Mouse (Mus musculus) kidney, embryonic 16.5 days (tissue): ENCODE data around the gene Pccb. TPM values are rescaled to one million over a fixed set of nuclear protein-coding genes. Genes with fewer than 3 reads are reported as not detected.

Experiments used
- ATAC-seq: fragments of 200-750 bp; cut with Nextera tagmentation; 2 replicates; pipeline ENCODE4 v1.8.0; 2017; ENCODE audit warnings: moderate TSS enrichment; ENCODE audit not compliant: low FRiP score, low TSS enrichment
- H3K27ac ChIP-seq: fragments of 300-500 bp; sonication (generic); 2 replicates; pipeline ENCODE4 v1.5.1; 2014; ENCODE audit warnings: low read length
- H3K27me3 ChIP-seq: fragments of 300-500 bp; sonication (generic); 2 replicates; pipeline ENCODE4 v1.6.1; 2014; ENCODE audit warnings: low read length, control low read depth, mixed read lengths; ENCODE audit not compliant: insufficient read depth
- H3K36me3 ChIP-seq: fragments of 300-500 bp; sonication (generic); 2 replicates; pipeline ENCODE4 v1.6.1; 2014; ENCODE audit warnings: low read length, control low read depth, mixed read lengths; ENCODE audit not compliant: insufficient read depth
- H3K4me1 ChIP-seq: fragments of 300-500 bp; sonication (generic); 2 replicates; pipeline ENCODE4 v1.6.1; 2014; ENCODE audit warnings: low read length, control low read depth, mixed read lengths; ENCODE audit not compliant: insufficient read depth
- H3K4me2 ChIP-seq: fragments of 300-500 bp; sonication (generic); replicated peaks from 2 replicates; pipeline ENCODE4 v1.6.1; 2014; ENCODE audit warnings: low read depth, low read length
- H3K4me3 ChIP-seq: fragments of 300-500 bp; sonication (generic); 2 replicates; pipeline ENCODE4 v1.5.1; 2014; ENCODE audit warnings: mild to moderate bottlenecking, low read length
- H3K9ac ChIP-seq: fragments of 300-500 bp; sonication (generic); replicated peaks from 2 replicates; pipeline ENCODE4 v1.6.1; 2014; ENCODE audit warnings: low read length
- H3K9me3 ChIP-seq: fragments of 300-500 bp; sonication (generic); 2 replicates; pipeline ENCODE4 v1.6.1; 2016; ENCODE audit warnings: low read length, control low read depth
- WGBS: fragments of 180-500 bp; shearing (Covaris S2); extraction: QIAGEN DNeasy Blood & Tissue Kit; methylation state at CpG from one replicate; pipeline ENCODE4 v1.1.7; 2014; 5-methylcytosine and 5-hydroxymethylcytosine counted together
- polyA plus RNA-seq: library from polyadenylated mRNA; unstranded; fragments of >200 nt; fragmentation: Nextera tagmentation; extraction: Ambion mirVana; gene quantifications from 2 replicates; pipeline ENCODE4 v1.2.1, GENCODE M21; 2015

Pccb gene
- polyA plus RNA-seq, 1 experiment from 2014 or later: 29.9 TPM

GRCm38 (mm10) chr9:100992191-100992590 is 42.5 kb downstream of the Pccb start:
- Histone ChIP-seq H3K9me3 (peaks cover 14% of the 10 kb centered on the region; the same call in 1 of the 2 replicates), H3K27ac (no peak overlapping the region), H3K36me3 (peaks cover 31% of the 10 kb centered on the region), H3K4me3 (no peak overlapping the region), H3K9ac (no peak overlapping the region), H3K4me2 (no peak overlapping the region), H3K4me1 (0 out of 2 replicates have a peak, but pooled peaks cover 5% of the 10 kb centered on the region), H3K27me3 (no peaks in the 10 kb centered on the region)
- 94% methylated on average over 2 of the region's 2 CpGs for WGBS
- no peak for ATAC-seq

- Histone ChIP-seq H3K9me3 (peaks cover 14% of the 10 kb centered on the region; the same call in 1 of the 2 replicates), H3K4me3 (no peak overlapping the region), H3K27ac (no peak overlapping the region), H3K9ac (no peak overlapping the region), H3K27me3 (no peaks in the 10 kb centered on the region), H3K36me3 (peaks cover 31% of the 10 kb centered on the region), H3K4me1 (0 out of 2 replicates have a peak, but pooled peaks cover 5% of the 10 kb centered on the region), H3K4me2 (no peak overlapping the region)
- WGBS: 89% methylated on average over 2 of the region's 2 CpGs
- ATAC-seq: no peak
These were observed 43.4 kb downstream of the Pccb start for GRCm38 (mm10) chr9:100991321-100991720.

- Histone ChIP-seq H3K4me3 (no peak overlapping the region), H3K4me1 (0 out of 2 replicates have a peak, but pooled peaks cover 1% of the 10 kb centered on the region), H3K27me3 (no peaks in the 10 kb centered on the region), H3K9ac (no peak overlapping the region), H3K4me2 (no peak overlapping the region), H3K36me3 (peaks cover 37% of the 10 kb centered on the region), H3K27ac (no peak overlapping the region), H3K9me3 (peaks cover 14% of the 10 kb centered on the region; the same call in 1 of the 2 replicates)
- 80% methylated on average over 5 of the region's 5 CpGs for WGBS
- no peak for ATAC-seq
These were observed 44.1 kb downstream of the Pccb start for GRCm38 (mm10) chr9:100990609-100991008.

- Histone ChIP-seq H3K4me2 (no peak overlapping the region), H3K27me3 (no peaks in the 10 kb centered on the region), H3K36me3 (peaks cover 35% of the 10 kb centered on the region), H3K9ac (no peak overlapping the region), H3K27ac (no peak overlapping the region), H3K4me3 (no peak overlapping the region), H3K4me1 (no peaks in the 10 kb centered on the region), H3K9me3 (peaks cover 9% of the 10 kb centered on the region; the same call in 1 of the 2 replicates)
- 93% methylated on average over 3 of the region's 3 CpGs for WGBS
- no peak for ATAC-seq
These were observed 46.8 kb downstream of the Pccb start for GRCm38 (mm10) chr9:100987850-100988249.

- Histone ChIP-seq H3K4me3 (no peak overlapping the region), H3K9me3 (peaks cover 9% of the 10 kb centered on the region; the same call in 1 of the 2 replicates), H3K27me3 (no peaks in the 10 kb centered on the region), H3K4me2 (no peak overlapping the region), H3K4me1 (no peaks in the 10 kb centered on the region), H3K27ac (no peak overlapping the region), H3K36me3 (peaks cover 35% of the 10 kb centered on the region), H3K9ac (no peak overlapping the region)
- WGBS: 96% methylated on average over 5 of the region's 5 CpGs
- ATAC-seq: no peak
These were observed 47.7 kb downstream of the Pccb start for GRCm38 (mm10) chr9:100987006-100987405.

GRCm38 (mm10) chr9:100984381-100985310 is 50.1 kb downstream of the Pccb start:
- Histone ChIP-seq H3K27me3 (no peaks in the 10 kb centered on the region), H3K4me1 (no peaks in the 10 kb centered on the region), H3K9ac (no peak overlapping the region), H3K4me3 (no peak overlapping the region), H3K27ac (no peak overlapping the region), H3K36me3 (peaks cover 29% of the 10 kb centered on the region), H3K9me3 (peaks cover 9% of the 10 kb centered on the region; the same call in 1 of the 2 replicates), H3K4me2 (no peak overlapping the region)
- WGBS: 92% methylated on average over 25 of the region's 25 CpGs
- no peak for ATAC-seq

GRCm38 (mm10) chr9:100982786-100983185 is 51.9 kb downstream of the Pccb start:
- Histone ChIP-seq H3K9ac (no peak overlapping the region), H3K27ac (no peak overlapping the region), H3K4me1 (no peaks in the 10 kb centered on the region; the same call in 1 of the 2 replicates), H3K4me2 (no peak overlapping the region), H3K36me3 (peaks cover 24% of the 10 kb centered on the region), H3K27me3 (no peaks in the 10 kb centered on the region), H3K9me3 (no peaks in the 10 kb centered on the region), H3K4me3 (no peak overlapping the region)
- 82% methylated on average over 7 of the region's 7 CpGs for WGBS
- no peak for ATAC-seq

- H3K36me3 ChIP-seq: peaks cover 5% of the 10 kb centered on the region; the same call in 1 of the 2 replicates
- H3K4me2 ChIP-seq: no peak overlapping the region
- H3K4me1 ChIP-seq: no peaks in the 10 kb centered on the region; the same call in 1 of the 2 replicates
- H3K9me3 ChIP-seq: peaks cover 5% of the 10 kb centered on the region; the same call in 1 of the 2 replicates
- no peak overlapping the region for H3K27ac ChIP-seq
- no peak overlapping the region for H3K4me3 ChIP-seq
- 71% methylated on average over 5 of the region's 5 CpGs for WGBS
- no peaks in the 10 kb centered on the region for H3K27me3 ChIP-seq
- ATAC-seq: 0 out of 2 replicates have a peak, but pooled peaks have one; percentile 49
- no peak overlapping the region for H3K9ac ChIP-seq
These were observed 55.4 kb downstream of the Pccb start for GRCm38 (mm10) chr9:100979260-100979659.

GRCm38 (mm10) chr9:100978666-100979065 is 56.0 kb downstream of the Pccb start:
- no peak for ATAC-seq
- H3K27me3 ChIP-seq: no peaks in the 10 kb centered on the region
- no peaks in the 10 kb centered on the region; the same call in 1 of the 2 replicates for H3K4me1 ChIP-seq
- peaks cover 5% of the 10 kb centered on the region; the same call in 1 of the 2 replicates for H3K9me3 ChIP-seq
- no peak overlapping the region for H3K4me3 ChIP-seq
- H3K4me2 ChIP-seq: no peak overlapping the region
- no peak overlapping the region for H3K9ac ChIP-seq
- 0 out of 2 replicates have a peak, but pooled peaks cover 4% of the 10 kb centered on the region for H3K36me3 ChIP-seq
- 94% methylated on average over 5 of the region's 5 CpGs for WGBS
- H3K27ac ChIP-seq: no peak overlapping the region

- Histone ChIP-seq H3K9ac (no peak overlapping the region), H3K4me1 (no peaks in the 10 kb centered on the region), H3K27me3 (no peaks in the 10 kb centered on the region), H3K9me3 (no peaks in the 10 kb centered on the region), H3K36me3 (no peaks in the 10 kb centered on the region), H3K27ac (no peak overlapping the region), H3K4me3 (no peak overlapping the region), H3K4me2 (no peak overlapping the region)
- WGBS: 84% methylated on average over 2 of the region's 2 CpGs
- no peak for ATAC-seq
These were observed 65.2 kb downstream of the Pccb start for GRCm38 (mm10) chr9:100969461-100969860.
